Mouse (Mus musculus) CH12.LX (cell line): ENCODE data around the gene Cacng7. TPM values are rescaled to one million over a fixed set of nuclear protein-coding genes. Genes with fewer than 3 reads are reported as not detected.
A peak's percentile ranks its signal among the peaks of the same experiment; 100 is the strongest.

Source experiments
- DNase-seq: peaks from one replicate; pipeline ENCODE4 v3.0.0-alpha.2; 2013; ENCODE audit errors: extremely low read depth
- H3K27ac ChIP-seq: 2 replicates; pipeline ENCODE4 v1.5.1; 2012; ENCODE audit warnings: low read depth, mild to moderate bottlenecking, control low read depth, moderate library complexity; ENCODE audit not compliant: insufficient read depth
- H3K27me3 ChIP-seq: replicated peaks from 2 replicates; pipeline ENCODE3; 2012; ENCODE audit warnings: inconsistent platforms
- H3K36me3 ChIP-seq, 2 experiments: replicated peaks in 1 of 2; 2 replicates each; pipeline versions ENCODE3 to v1.6.1; 2012; ENCODE audit warnings: inconsistent platforms in 1 of 2, low read length in 1 of 2, mild to moderate bottlenecking in 1 of 2, mixed read lengths in 1 of 2, moderate library complexity in 1 of 2; ENCODE audit not compliant: control insufficient read depth in 1 of 2, insufficient read depth in 1 of 2
- H3K4me1 ChIP-seq, 2 experiments: 2 replicates each; pipeline ENCODE4 v1.6.1; 2012; ENCODE audit warnings: inconsistent platforms in 1 of 2, moderate library complexity in 1 of 2; ENCODE audit not compliant: insufficient read depth in 2 of 2, control insufficient read depth in 1 of 2
- H3K4me2 ChIP-seq: 2 replicates; pipeline ENCODE4 v1.6.1; 2012; ENCODE audit warnings: low read depth, mild to moderate bottlenecking, control low read depth; ENCODE audit not compliant: poor library complexity, insufficient read depth, severe bottlenecking
- H3K4me3 ChIP-seq, 3 experiments: fragments of 150-350 bp in 1 of 3; sonication (generic) in 1 of 3; replicated peaks in 1 of 3; 2 replicates each; pipeline versions ENCODE3 to v1.5.1; 2011 to 2012; ENCODE audit warnings: low read depth in 2 of 3, low read length in 2 of 3, mild to moderate bottlenecking in 2 of 3, moderate library complexity in 2 of 3, control low read depth in 1 of 3, improper control_type of control experiment in 1 of 3, inconsistent platforms in 1 of 3, mixed read lengths in 1 of 3; ENCODE audit not compliant: poor library complexity in 1 of 3
- H3K79me2 ChIP-seq: replicated peaks from 2 replicates; pipeline ENCODE4 v1.6.1; 2012; ENCODE audit warnings: mild to moderate bottlenecking, moderate library complexity; ENCODE audit not compliant: control insufficient read depth, poor library complexity, insufficient read depth, severe bottlenecking; ENCODE audit errors: extremely low read depth
- H3K9ac ChIP-seq: 2 replicates; pipeline ENCODE4 v1.6.1; 2012; ENCODE audit warnings: low read depth, mild to moderate bottlenecking, control low read depth, moderate library complexity; ENCODE audit not compliant: insufficient read depth
- H3K9me3 ChIP-seq: replicated peaks from 2 replicates; pipeline ENCODE3; 2012; ENCODE audit warnings: low read length, inconsistent platforms, mixed read lengths
- CHD1 ChIP-seq: IDR thresholded peaks from 2 replicates; pipeline ENCODE4 v1.6.1; 2012; ENCODE audit warnings: low read depth, low read length, improper control_type of control experiment, inconsistent platforms
- CHD2 ChIP-seq: IDR thresholded peaks from 2 replicates; pipeline ENCODE4 v1.6.1; 2011; ENCODE audit warnings: low read length, improper control_type of control experiment
- E2F4 ChIP-seq: IDR thresholded peaks from 2 replicates; pipeline ENCODE4 v1.6.1; 2011; ENCODE audit warnings: low read depth, low read length, improper control_type of control experiment; ENCODE audit not compliant: insufficient replicate concordance
- ELF1 ChIP-seq: IDR thresholded peaks from 2 replicates; pipeline ENCODE4 v1.6.1; 2014; ENCODE audit warnings: low read depth, mild to moderate bottlenecking, inconsistent platforms, low read length, improper control_type of control experiment
- EP300 ChIP-seq: IDR thresholded peaks from 2 replicates; pipeline ENCODE4 v1.6.1; 2011; ENCODE audit warnings: low read length, improper control_type of control experiment
- ETS1 ChIP-seq: conservative IDR thresholded peaks from 2 replicates; pipeline ENCODE4 v1.6.1; 2012; ENCODE audit warnings: low read depth, mild to moderate bottlenecking, inconsistent platforms, low read length, improper control_type of control experiment, moderate library complexity
- GABPA ChIP-seq: IDR thresholded peaks from 2 replicates; pipeline ENCODE4 v1.6.1; 2012; ENCODE audit warnings: low read depth, low read length, improper control_type of control experiment, inconsistent platforms; ENCODE audit not compliant: insufficient replicate concordance
- IRF4 ChIP-seq: IDR thresholded peaks from 2 replicates; pipeline ENCODE4 v1.6.1; 2014; ENCODE audit warnings: low read depth, mild to moderate bottlenecking, inconsistent platforms, low read length, improper control_type of control experiment
- JUN ChIP-seq: IDR thresholded peaks from 2 replicates; pipeline ENCODE4 v1.6.1; 2011; ENCODE audit warnings: low read depth, mild to moderate bottlenecking, low read length, improper control_type of control experiment, moderate library complexity; ENCODE audit not compliant: insufficient read depth
- JUND ChIP-seq: conservative IDR thresholded peaks from 2 replicates; pipeline ENCODE4 v1.6.1; 2011; ENCODE audit warnings: low read depth, low read length, improper control_type of control experiment
- KAT2A ChIP-seq: IDR thresholded peaks from 2 replicates; pipeline ENCODE4 v1.6.1; 2012; ENCODE audit warnings: low read length, improper control_type of control experiment, inconsistent platforms; ENCODE audit not compliant: insufficient replicate concordance
- MAZ ChIP-seq: IDR thresholded peaks from 2 replicates; pipeline ENCODE4 v1.6.1; 2012; ENCODE audit warnings: low read depth, mild to moderate bottlenecking, inconsistent platforms, low read length, improper control_type of control experiment, moderate library complexity
- MEF2A ChIP-seq: IDR thresholded peaks from 2 replicates; pipeline ENCODE4 v1.6.1; 2014; ENCODE audit warnings: low read depth, mild to moderate bottlenecking, inconsistent platforms, low read length, improper control_type of control experiment, borderline replicate concordance
- NELFE ChIP-seq: IDR thresholded peaks from 2 replicates; pipeline ENCODE4 v1.6.1; 2011; ENCODE audit warnings: low read depth, low read length, improper control_type of control experiment
- PAX5 ChIP-seq: IDR thresholded peaks from 2 replicates; pipeline ENCODE4 v1.6.1; 2012; ENCODE audit warnings: low read length, inconsistent platforms, mixed read lengths
- SIN3A ChIP-seq: IDR thresholded peaks from 2 replicates; pipeline ENCODE4 v1.6.1; 2012; ENCODE audit warnings: low read length, improper control_type of control experiment, inconsistent platforms
- SMC3 ChIP-seq: IDR thresholded peaks from 2 replicates; pipeline ENCODE4 v1.6.1; 2011; ENCODE audit warnings: low read depth, low read length, improper control_type of control experiment
- UBTF ChIP-seq: IDR thresholded peaks from 2 replicates; pipeline ENCODE4 v1.6.1; 2012; ENCODE audit warnings: low read depth, mild to moderate bottlenecking, inconsistent platforms, low read length, improper control_type of control experiment, moderate library complexity
- USF1 ChIP-seq: IDR thresholded peaks from 2 replicates; pipeline ENCODE4 v1.6.1; 2014; ENCODE audit warnings: low read depth, mild to moderate bottlenecking, inconsistent platforms, low read length, improper control_type of control experiment
- USF2 ChIP-seq: conservative IDR thresholded peaks from 2 replicates; pipeline ENCODE4 v1.6.1; 2011; ENCODE audit warnings: low read depth, low read length, improper control_type of control experiment
- ZKSCAN1 ChIP-seq: IDR thresholded peaks from 2 replicates; pipeline ENCODE4 v1.6.1; 2012; ENCODE audit warnings: low read depth, inconsistent platforms, low read length, improper control_type of control experiment, borderline replicate concordance
- dilution Hi-C: fragments of 300-500 bp; cut with MboI; formaldehyde crosslinking; loops from 2 replicates; pipeline ENCODE4 v1.14.3; 2020; ENCODE audit warnings: low sequenced_read_pairs; ENCODE audit not compliant: extremely low pct_unique_long_range_greater_than_20kb, extremely low pct_ligation_motif_present
- in situ Hi-C: fragments of 300-500 bp; cut with MboI; formaldehyde crosslinking; loops from 3 replicates; pipeline ENCODE4 v1.14.3; 2019; ENCODE audit warnings: low sequenced_read_pairs, low pct_ligation_motif_present, low pct_unique_long_range_greater_than_20kb, mixed read lengths
- polyA plus RNA-seq: library from polyadenylated mRNA; unstranded; fragments of >175 nt; gene quantifications from 2 replicates; pipeline ENCODE4 v1.2.1, GENCODE M21; 2012; ENCODE audit warnings: low read depth; ENCODE audit not compliant: insufficient read length
- total RNA-seq, 2 experiments: library from RNA; depleted of rRNA; stranded (reverse); fragments of 300-350 nt in 1 of 2; fragments of >200 nt in 1 of 2; gene quantifications; 2 replicates each; pipeline ENCODE4 v1.2.3; 2012 to 2014

Gene Cacng7
- total and polyA plus RNA-seq, 3 experiments: 0.21 to 2.8 (median 0.28) TPM

DNA sequence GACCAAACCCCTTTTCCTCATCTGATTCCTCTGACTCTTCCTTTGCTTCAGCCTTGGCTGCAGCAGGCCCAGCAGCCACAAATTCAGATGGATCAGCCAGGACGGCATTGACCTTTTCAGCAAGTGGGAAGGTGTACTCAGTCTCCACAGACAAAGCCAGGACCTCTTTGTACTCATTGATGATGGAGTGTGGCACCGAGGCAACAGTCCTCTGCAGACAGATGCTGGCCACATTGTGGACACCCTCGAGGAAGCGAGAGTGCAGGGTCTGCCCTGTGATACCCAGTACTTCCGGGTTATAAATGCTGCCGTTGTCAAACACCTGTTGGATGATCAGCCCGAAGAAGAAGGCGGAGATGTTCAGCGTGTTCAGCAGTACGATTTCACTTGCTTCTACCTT lies 48.2 kb upstream of the Cacng7 start:
- dilution Hi-C loops (no loop called here), in situ Hi-C loops (no loop called here)
- no peak overlapping the region for H3K4me2 ChIP-seq
- H3K36me3 ChIP-seq: no peaks in the 10 kb centered on the region
- no peak for DNase-seq
- H3K79me2 ChIP-seq: no peaks in the 10 kb centered on the region
- H3K9me3 ChIP-seq: no peaks in the 10 kb centered on the region
- peaks cover 26 to 88% of the 10 kb centered on the region in 2 experiments for H3K4me1 ChIP-seq
- H3K4me3 ChIP-seq: no peak overlapping the region
- TF ChIP-seq ELF1 (peak; percentile 60; the same call in 1 of the 2 replicates), CHD1 (no peak)
- H3K27me3 ChIP-seq: no peaks in the 10 kb centered on the region
- no peak overlapping the region for H3K9ac ChIP-seq
- H3K27ac ChIP-seq: no peak overlapping the region

DNA sequence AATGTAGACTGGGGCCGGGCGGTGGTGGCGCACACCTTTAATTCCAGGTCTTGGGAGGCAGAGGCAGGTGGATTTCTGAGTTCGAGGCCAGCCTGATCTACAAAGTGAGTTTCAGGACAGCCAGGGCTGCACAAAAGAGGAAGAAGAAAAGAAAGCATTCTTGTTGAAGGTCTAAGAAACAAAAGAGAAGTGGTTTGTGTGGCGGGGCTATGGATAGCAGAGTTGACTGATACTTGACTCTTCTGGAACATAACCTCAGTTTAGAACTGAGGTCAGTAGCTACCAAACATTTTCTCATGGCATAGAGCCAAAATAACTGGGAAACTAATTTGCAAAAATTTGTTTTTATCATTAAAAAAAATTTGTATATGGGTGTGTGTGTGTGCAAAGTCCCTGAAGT lies 46.7 kb upstream of the Cacng7 start:
- peaks cover 20 to 89% of the 10 kb centered on the region in 2 experiments for H3K4me1 ChIP-seq
- in situ Hi-C loops (no loop called here), dilution Hi-C loops (no loop called here)
- no peaks in the 10 kb centered on the region for H3K27me3 ChIP-seq
- H3K4me2 ChIP-seq: no peak overlapping the region
- H3K9me3 ChIP-seq: no peaks in the 10 kb centered on the region
- no peaks in the 10 kb centered on the region for H3K36me3 ChIP-seq
- DNase-seq: peak; percentile 79
- H3K9ac ChIP-seq: no peak overlapping the region
- H3K27ac ChIP-seq: no peak overlapping the region
- H3K4me3 ChIP-seq: no peak overlapping the region
- no peak for TF ChIP-seq GABPA
- peak; percentile 70 for TF ChIP-seq MEF2A
- 0 out of 2 replicates have a peak, but pooled peaks have one; percentile 42 for TF ChIP-seq IRF4
- TF ChIP-seq EP300: peak; percentile 69
- peak; percentile 23; the same call in 1 of the 2 replicates for TF ChIP-seq ETS1
- no peaks in the 10 kb centered on the region for H3K79me2 ChIP-seq

DNA sequence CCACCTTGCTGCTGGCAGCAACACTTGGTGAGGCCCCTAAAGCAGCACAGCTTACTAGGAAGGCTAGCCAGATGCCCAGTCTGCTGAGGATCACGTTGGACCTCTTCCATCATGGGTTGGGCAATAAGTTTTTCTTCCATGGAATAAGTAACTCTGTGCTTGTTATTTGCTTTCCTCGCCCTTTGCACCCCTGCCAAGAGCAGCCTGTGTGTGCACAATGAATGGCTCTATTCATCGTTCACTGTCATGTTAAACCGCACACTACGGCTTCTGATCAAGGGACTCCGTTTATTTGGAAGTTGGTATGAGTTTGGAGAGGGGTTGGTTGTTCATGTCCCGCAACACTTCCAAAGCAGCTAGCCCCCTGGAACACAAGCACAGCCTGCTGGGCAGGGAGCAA lies 45.6 kb upstream of the Cacng7 start:
- Histone ChIP-seq H3K9me3 (no peaks in the 10 kb centered on the region), H3K4me1 (peaks cover 21 to 89% of the 10 kb centered on the region in 2 experiments), H3K27me3 (no peaks in the 10 kb centered on the region), H3K27ac (no peak overlapping the region), H3K4me3 (no peak overlapping the region), H3K36me3 (no peaks in the 10 kb centered on the region), H3K4me2 (no peak overlapping the region), H3K9ac (no peak overlapping the region), H3K79me2 (no peaks in the 10 kb centered on the region)
- dilution Hi-C loops: no loop called here
- no peak for DNase-seq
- TF ChIP-seq ELF1 (no peak), E2F4 (no peak), ZKSCAN1 (no peak), KAT2A (no peak), USF2 (no peak), CHD2 (no peak), MAZ (no peak), SIN3A (no peak), JUND (no peak), SMC3 (no peak), PAX5 (no peak), GABPA (no peak), NELFE (no peak), USF1 (no peak), JUN (no peak), UBTF (no peak)
- in situ Hi-C loops: no loop called here
